Mouse (Mus musculus) kidney, adult 10 weeks (tissue): ENCODE results near the gene Il6st. TPM values are rescaled to one million over a fixed set of nuclear protein-coding genes. Genes with fewer than 3 reads are reported as not detected.

Source experiments
- polyA plus RNA-seq: library from polyadenylated mRNA; stranded (reverse); fragments of 350-450 nt; fragmentation: Illumina TruSeq; extraction: RNeasy Lipid Tissue Mini Kit (QIAGEN cat#74804); gene quantifications from one replicate; pipeline ENCODE4 v1.2.3, GENCODE M21; 2014; ENCODE audit warnings: low read depth, low replicate concordance

Il6st gene
- 58.7 TPM for polyA plus RNA-seq

GRCm38 (mm10) chr13:112463868-112464625 lies at the start of gene Il6st:
Il6st (plus strand) TSS chr13:112464070.

Other genes starting within 250 kb of the Il6st start
- gene Ankrd55, start 175.6 kb upstream of the Il6st start, polyA plus RNA-seq, result not detected
- gene Il31ra, start 130.3 kb downstream of the Il6st start, polyA plus RNA-seq, result 0.44 TPM
- 0.44 TPM for gene Ddx4, start 188.4 kb downstream of the Il6st start, polyA plus RNA-seq
- 8.7 TPM for gene Slc38a9, start 196.7 kb downstream of the Il6st start, polyA plus RNA-seq